Mouse (Mus musculus): Measurements from ENCODE around the gene Sfrp2. TPM values are rescaled to one million over a fixed set of nuclear protein-coding genes. Genes with fewer than 3 reads are reported as not detected.

Sfrp2 gene
- total and polyA plus RNA-seq, 3 experiments = not detected

- TF ChIP-seq HCFC1 (IDR thresholded peaks at IDR 0.05; ENCODE audit: low read depth, low read length) = no peak
- no peak for TF ChIP-seq KAT2A (conservative IDR thresholded peaks at IDR 0.05; ENCODE audit: low read depth, low read length)
- no peak for TF ChIP-seq RAD21 (IDR thresholded peaks at IDR 0.05; ENCODE audit: low read depth, low read length)
- no peak for TF ChIP-seq E2F4 (IDR thresholded peaks at IDR 0.05; ENCODE audit: borderline replicate concordance, low read depth, low read length)
- no peak for TF ChIP-seq ETS1 (IDR thresholded peaks at IDR 0.05; ENCODE audit: low read depth, low read length)
- no peaks in the 10 kb centered on the region for H3K4me1 ChIP-seq (ENCODE audit: control insufficient read depth in 1 of 2, insufficient read depth in 2 of 2, low read length in 2 of 2)
- H3K4me3 ChIP-seq (ENCODE audit: control insufficient read depth in 1 of 2, insufficient read depth in 1 of 2, low read depth in 2 of 2, low read length in 2 of 2) = no peak overlapping the region
- no peaks in the 10 kb centered on the region for H3K79me2 ChIP-seq (ENCODE audit: control insufficient read depth, insufficient read depth, low read length, poor library complexity)
- no peaks in the 10 kb centered on the region for H3K36me3 ChIP-seq (ENCODE audit: control insufficient read depth in 1 of 2, insufficient read depth in 2 of 2, low read length in 2 of 2)
- no peaks in the 10 kb centered on the region for H3K9me3 ChIP-seq (replicated peaks; ENCODE audit: insufficient read depth, low read length)
- H3K9ac ChIP-seq (ENCODE audit: control insufficient read depth, low read depth, low read length, poor library complexity, severe bottlenecking) = no peak overlapping the region
- no peak overlapping the region for H3K27ac ChIP-seq (ENCODE audit: control insufficient read depth, low read depth, low read length)
- no peak for DNase-seq (ENCODE audit: low read depth, low spot score)
- no peaks in the 10 kb centered on the region for H3K27me3 ChIP-seq (ENCODE audit: control insufficient read depth in 1 of 2, insufficient read depth in 2 of 2, low read length in 2 of 2)
These were observed 2.3 kb upstream of the Sfrp2 start for GRCm38 (mm10) chr3:83763551-83764548.

- Histone ChIP-seq H3K9ac (ENCODE audit: control insufficient read depth, low read depth, low read length, poor library complexity, severe bottlenecking) (no peak overlapping the region), H3K27me3 (ENCODE audit: control insufficient read depth in 1 of 2, insufficient read depth in 2 of 2, low read length in 2 of 2) (no peaks in the 10 kb centered on the region), H3K9me3 (replicated peaks; ENCODE audit: insufficient read depth, low read length) (no peaks in the 10 kb centered on the region), H3K79me2 (ENCODE audit: control insufficient read depth, insufficient read depth, low read length, poor library complexity) (no peaks in the 10 kb centered on the region), H3K4me1 (ENCODE audit: control insufficient read depth in 1 of 2, insufficient read depth in 2 of 2, low read length in 2 of 2) (no peaks in the 10 kb centered on the region), H3K27ac (ENCODE audit: control insufficient read depth, low read depth, low read length) (no peak overlapping the region), H3K4me3 (ENCODE audit: control insufficient read depth in 1 of 2, insufficient read depth in 1 of 2, low read depth in 2 of 2, low read length in 2 of 2) (no peak overlapping the region), H3K36me3 (ENCODE audit: control insufficient read depth in 1 of 2, insufficient read depth in 2 of 2, low read length in 2 of 2) (no peaks in the 10 kb centered on the region)
- DNase-seq (ENCODE audit: low read depth, low spot score) = no peak
- TF ChIP-seq ZNF384 (IDR thresholded peaks at IDR 0.05; ENCODE audit: low read depth, low read length) (no peak), POLR2AphosphoS2 (IDR thresholded peaks at IDR 0.05; ENCODE audit: low read length) (no peak), TBP (IDR thresholded peaks at IDR 0.05; ENCODE audit: low read depth, low read length) (no peak), POLR2AphosphoS5 (IDR thresholded peaks at IDR 0.05; ENCODE audit: borderline replicate concordance, low read depth, low read length) (no peak), MYB (IDR thresholded peaks at IDR 0.05; ENCODE audit: low read depth, low read length) (no peak), RCOR1 (IDR thresholded peaks at IDR 0.05; ENCODE audit: low read depth, low read length) (no peak), ZKSCAN1 (IDR thresholded peaks at IDR 0.05; ENCODE audit: low read depth, low read length) (no peak), GATA1 (IDR thresholded peaks at IDR 0.05; ENCODE audit: low read depth, low read length) (no peak), MAX (IDR thresholded peaks at IDR 0.05; ENCODE audit: low read length) (no peak), MEF2A (IDR thresholded peaks at IDR 0.05; ENCODE audit: extremely low read depth, insufficient replicate concordance, low read depth, low read length, poor library complexity, severe bottlenecking) (no peak)
These were observed 577 bp downstream of the Sfrp2 start for GRCm38 (mm10) chr3:83766726-83767070.
